Mouse (Mus musculus): ENCODE results near the gene Ddit4.

- TF ChIP-seq MYOD1 (IDR thresholded peaks at IDR 0.05; ENCODE audit: control insufficient read depth in 1 of 3, insufficient read length in 2 of 3, low read depth in 2 of 3) (no peak), POLR2A (IDR thresholded peaks at IDR 0.05; ENCODE audit: insufficient read length, low read depth) (no peak), REST (IDR thresholded peaks at IDR 0.05; ENCODE audit: insufficient read depth, insufficient read length) (no peak), CEBPB (IDR thresholded peaks at IDR 0.05; ENCODE audit: insufficient read depth, poor library complexity, severe bottlenecking) (no peak), TCF3 (IDR thresholded peaks at IDR 0.05; ENCODE audit: insufficient read length, low read depth) (no peak), USF1 (IDR thresholded peaks at IDR 0.05; ENCODE audit: low read depth) (no peak)
Measured at GRCm38 (mm10) chr10:59977715-59978343, 26.2 kb upstream of the Ddit4 start.
